Mouse (Mus musculus) bone marrow macrophage, adult 2 months (primary cell): ENCODE data around the gene Arpc5. TPM values are rescaled to one million over a fixed set of nuclear protein-coding genes. Genes with fewer than 3 reads are reported as not detected.
A peak's percentile ranks its signal among the peaks of the same experiment; 100 is the strongest.
"Not testable (repeated sequence)": the region's sequence is repeated elsewhere in the genome, so short reads cannot be mapped to it uniquely, and the experiment has no call there.

Experiments
- H3K27ac ChIP-seq: 2 replicates; pipeline ENCODE4 v1.5.1; 2012; ENCODE audit warnings: low read depth, low read length; ENCODE audit not compliant: insufficient read depth
- H3K4me1 ChIP-seq: 2 replicates; pipeline ENCODE4 v1.6.1; 2012; ENCODE audit warnings: low read length; ENCODE audit not compliant: control insufficient read depth, insufficient read depth
- H3K4me3 ChIP-seq: 2 replicates; pipeline ENCODE4 v1.5.1; 2012; ENCODE audit warnings: mild to moderate bottlenecking, low read length, moderate library complexity; ENCODE audit not compliant: insufficient read depth
- CTCF ChIP-seq: IDR thresholded peaks from 2 replicates; pipeline ENCODE4 v1.5.1; 2012; ENCODE audit warnings: low read depth, mild to moderate bottlenecking, low read length, moderate library complexity
- POLR2A ChIP-seq: IDR thresholded peaks from 2 replicates; pipeline ENCODE4 v1.6.1; 2012; ENCODE audit warnings: mild to moderate bottlenecking, low read depth, low read length, borderline replicate concordance
- polyA plus RNA-seq: library from polyadenylated mRNA; stranded (reverse); fragments of >200 nt; gene quantifications from 2 replicates; pipeline ENCODE4 v1.2.4, GENCODE M21; 2012; ENCODE audit not compliant: missing spikeins, insufficient read depth, insufficient read length

Arpc5 gene
- polyA plus RNA-seq, 1 experiment, result 562 TPM

GRCm38 (mm10) chr1:152743095-152743826, 23.1 kb upstream of the Arpc5 start:
- no peak overlapping the region for H3K27ac ChIP-seq
- H3K4me3 ChIP-seq, result no peak overlapping the region
- TF ChIP-seq POLR2A, result no peak
- TF ChIP-seq CTCF, result no peak
- H3K4me1 ChIP-seq, result no peaks in the 10 kb centered on the region

GRCm38 (mm10) chr1:152746426-152746825, 19.9 kb upstream of the Arpc5 start:
- Histone ChIP-seq H3K27ac (no peak overlapping the region), H3K4me3 (no peak overlapping the region), H3K4me1 (no peaks in the 10 kb centered on the region)
- TF ChIP-seq POLR2A (no peak), CTCF (peak; percentile 77)

- H3K4me1 ChIP-seq, result no peaks in the 10 kb centered on the region
- no peak overlapping the region for H3K4me3 ChIP-seq
- TF ChIP-seq CTCF (no peak), POLR2A (no peak)
- H3K27ac ChIP-seq, result no peak overlapping the region
Observed at GRCm38 (mm10) chr1:152749276-152749675, 17.1 kb upstream of the Arpc5 start.

- no peak for TF ChIP-seq CTCF
- TF ChIP-seq POLR2A, result no peak
- H3K4me3 ChIP-seq, result no peak within 1 kb of the TSS
- no peak within 1 kb of the TSS for H3K27ac ChIP-seq
Observed at GRCm38 (mm10) chr1:152750312-152750965, 15.9 kb upstream of the Arpc5 start, which contains the start of gene Apobec4. TSS of gene Apobec4 (plus strand) at chr1:152750551.

GRCm38 (mm10) chr1:152761791-152762190, 4.6 kb upstream of the Arpc5 start:
- no peak for TF ChIP-seq CTCF
- no peak for TF ChIP-seq POLR2A
- H3K4me3 ChIP-seq, result no peak overlapping the region
- H3K4me1 ChIP-seq, result peaks cover 6% of the 10 kb centered on the region
- H3K27ac ChIP-seq, result no peak overlapping the region

More at GRCm38 (mm10) chr1:152750312-152750965, 15.9 kb upstream of the Arpc5 start, which contains the start of gene Apobec4:
- H3K4me1 ChIP-seq, result no peaks in the 10 kb centered on the region

- Histone ChIP-seq H3K27ac (peak overlapping the region; percentile 77), H3K4me3 (peak overlapping the region; percentile 92), H3K4me1 (peaks cover 19% of the 10 kb centered on the region)
- TF ChIP-seq POLR2A, result no peak
- TF ChIP-seq CTCF, result no peak
Observed at GRCm38 (mm10) chr1:152766804-152767748, 734 bp downstream of the Arpc5 start.

- Histone ChIP-seq H3K27ac (no peak overlapping the region), H3K4me3 (no peak overlapping the region)
Observed at GRCm38 (mm10) chr1:152767749-152768488, 1.6 kb downstream of the Arpc5 start.

GRCm38 (mm10) chr1:152771016-152771415, 4.7 kb downstream of the Arpc5 start:
- TF ChIP-seq POLR2A (no peak), CTCF (no peak)
- no peak overlapping the region for H3K4me3 ChIP-seq
- H3K4me1 ChIP-seq, result peaks cover 47% of the 10 kb centered on the region
- H3K27ac ChIP-seq, result no peak overlapping the region

More at GRCm38 (mm10) chr1:152767749-152768488, 1.6 kb downstream of the Arpc5 start:
- peaks cover 23% of the 10 kb centered on the region for H3K4me1 ChIP-seq
- TF ChIP-seq POLR2A, result no peak
- TF ChIP-seq CTCF, result no peak

GRCm38 (mm10) chr1:152774601-152775000, 8.3 kb downstream of the Arpc5 start:
- Histone ChIP-seq H3K27ac (peak overlapping the region; percentile 40; the same call in 1 of the 2 replicates), H3K4me1 (peaks cover 41% of the 10 kb centered on the region)
- H3K4me3 ChIP-seq, result not testable (repeated sequence)
